In genomic region chr12:57450017-57450583, GRCm38 (mm10) we compare ENCODE assay signal across 19 mouse cellular contexts.
"Had no signal": no experiment of that assay in that cellular context is flagged by ENCODE, and none has a peak within 500 bp of the region (broad histone marks: within the 10 kb centered on the region; RNA-seq: fewer than 3 reads in every experiment).

No protein-coding gene starts in this region.

- H3K4me1 ChIP-seq: kidney, embryonic 15.5 days; limb, embryonic 12.5 days; limb, embryonic 15.5 days; midbrain, embryonic 12.5 days; midbrain, embryonic 15.5 days; neural tube, embryonic 12.5 days; neural tube, embryonic 15.5 days had no signal

- H3K27ac ChIP-seq: intestine, embryonic 15.5 days; kidney, embryonic 15.5 days; limb, embryonic 12.5 days; limb, embryonic 15.5 days; macrophage; midbrain, embryonic 12.5 days; midbrain, embryonic 15.5 days; neural tube, embryonic 12.5 days; neural tube, embryonic 15.5 days had no signal

- H3K9me3 ChIP-seq: intestine, embryonic 15.5 days; kidney, embryonic 15.5 days; limb, embryonic 12.5 days; limb, embryonic 15.5 days; midbrain, embryonic 12.5 days; midbrain, embryonic 15.5 days; neural tube, embryonic 12.5 days; neural tube, embryonic 15.5 days had no signal

- H3K9ac ChIP-seq: intestine, embryonic 15.5 days; kidney, embryonic 15.5 days; limb, embryonic 12.5 days; limb, embryonic 15.5 days; lung, embryonic 14.5 days; midbrain, embryonic 12.5 days; midbrain, embryonic 15.5 days; neural tube, embryonic 12.5 days; neural tube, embryonic 15.5 days had no signal

- H3K4me2 ChIP-seq: intestine, embryonic 15.5 days; kidney, embryonic 15.5 days; limb, embryonic 12.5 days; limb, embryonic 15.5 days; lung, embryonic 14.5 days; midbrain, embryonic 12.5 days; midbrain, embryonic 15.5 days; neural tube, embryonic 12.5 days; neural tube, embryonic 15.5 days had no signal

- H3K27me3 ChIP-seq: intestine, embryonic 15.5 days; kidney, embryonic 15.5 days; limb, embryonic 12.5 days; limb, embryonic 15.5 days; midbrain, embryonic 12.5 days; midbrain, embryonic 15.5 days; neural tube, embryonic 12.5 days; neural tube, embryonic 15.5 days had no signal

- DNase-seq: kidney, adult 11 months; kidney, adult 8-10 months; kidney, postnatal 14 days; kidney, postnatal 4 days; left cerebral cortex, postnatal 4 days; lung, embryonic 14.5 days; retina, postnatal 1 day; right cerebral cortex, postnatal 25 days; thymus, postnatal 25 days had no signal

- H3K4me3 ChIP-seq: intestine, embryonic 15.5 days; kidney, embryonic 15.5 days; limb, embryonic 12.5 days; limb, embryonic 15.5 days; midbrain, embryonic 12.5 days; midbrain, embryonic 15.5 days; neural tube, embryonic 12.5 days; neural tube, embryonic 15.5 days had no signal

- ATAC-seq: intestine, embryonic 15.5 days; lung, postnatal 0 days; midbrain, embryonic 15.5 days had no signal

- H3K36me3 ChIP-seq: intestine, embryonic 15.5 days; kidney, embryonic 15.5 days; limb, embryonic 12.5 days; limb, embryonic 15.5 days; midbrain, embryonic 12.5 days; midbrain, embryonic 15.5 days; neural tube, embryonic 12.5 days; neural tube, embryonic 15.5 days had no signal
